Mouse (Mus musculus): Measurements from ENCODE around the gene Irf3. TPM values are rescaled to one million over a fixed set of nuclear protein-coding genes. Genes with fewer than 3 reads are reported as not detected.

Gene Irf3
- polyA plus RNA-seq (2015; fragmentation: Illumina TruSeq; extraction: RNeasy Lipid Tissue Mini Kit (QIAGEN cat#74804); ENCODE audit: insufficient read depth, low replicate concordance), result 140 TPM

GRCm38 (mm10) chr7:44997231-44997939 lies at the start of gene Irf3:
TSS of gene Irf3 (plus strand) at chr7:44997648.

GRCm38 (mm10) chr7:44974383-44975116 lies 22.9 kb upstream of the Irf3 start, which contains the start of gene Cpt1c:
TSS of gene Cpt1c (minus strand) at chr7:44974851.

DNA sequence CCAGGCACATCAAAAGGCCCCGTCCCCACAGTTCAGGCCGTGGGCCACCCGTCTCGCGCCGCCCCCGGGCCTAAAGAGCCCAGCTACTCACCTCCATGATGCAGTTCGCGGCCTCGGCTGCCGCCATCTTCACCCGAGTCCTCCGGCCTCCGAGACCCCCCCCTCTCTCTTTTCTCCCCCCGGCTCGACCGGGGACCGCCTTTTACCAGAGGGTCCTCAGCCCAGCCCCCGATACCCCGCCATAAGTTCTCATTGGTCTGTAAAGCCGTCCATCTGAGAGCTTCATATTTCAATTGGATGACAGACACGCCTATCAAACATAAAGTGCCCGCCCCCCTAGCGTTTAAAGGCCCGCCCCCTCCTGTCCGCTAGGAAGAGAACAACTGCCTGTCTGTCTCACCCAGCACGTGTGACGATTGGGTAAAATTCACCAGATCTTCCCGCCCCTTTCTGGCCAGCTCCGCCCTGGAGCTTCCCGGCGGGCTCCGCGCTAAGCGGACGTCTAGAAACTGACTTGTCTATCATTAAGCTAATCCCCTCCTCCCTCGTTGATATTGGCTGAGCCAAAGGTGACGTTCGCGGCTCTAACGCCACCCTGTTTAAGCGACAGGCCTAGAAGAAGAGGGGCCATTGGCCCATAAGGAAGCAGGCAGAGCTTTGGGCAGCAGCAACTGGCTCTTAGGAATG lies 11.1 kb upstream of the Irf3 start, which contains the start of gene Prmt1:
Prmt1 (minus strand) TSS at position 377 of the 687 bp plus-strand sequence.

DNA sequence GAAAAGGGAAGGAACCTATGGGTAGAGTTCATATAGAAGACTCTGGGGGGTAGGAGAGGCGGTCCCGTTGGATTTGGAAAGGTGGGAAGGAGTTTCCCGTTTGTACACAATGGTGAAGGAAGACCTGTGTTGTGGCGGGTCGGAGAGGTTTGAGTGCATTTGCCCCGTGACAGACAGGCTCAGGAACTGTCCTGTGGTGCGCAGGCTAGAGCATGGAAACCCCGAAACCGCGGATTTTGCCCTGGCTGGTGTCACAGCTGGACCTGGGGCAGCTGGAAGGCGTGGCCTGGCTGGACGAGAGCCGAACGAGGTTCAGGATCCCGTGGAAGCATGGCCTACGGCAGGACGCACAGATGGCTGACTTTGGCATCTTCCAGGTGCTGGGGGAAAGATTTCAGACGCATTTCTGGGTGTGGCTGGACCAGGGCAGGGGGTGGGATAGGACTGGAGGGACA lies 1.1 kb downstream of the Irf3 start, which contains the start of gene Bcl2l12:
Bcl2l12 (minus strand) TSS at position 212 of the 455 bp plus-strand sequence.

GRCm38 (mm10) chr7:45015957-45016612 lies 18.6 kb downstream of the Irf3 start, which contains the start of gene Scaf1:
TSS of gene Scaf1 (minus strand) at chr7:45016363.

GRCm38 (mm10) chr7:45017242-45018061 lies 20.0 kb downstream of the Irf3 start, which contains the start of gene Rras:
TSS of gene Rras (plus strand) at chr7:45017961.

Other genes starting within 250 kb of the Irf3 start
- gene Vrk3, start 249.2 kb upstream of the Irf3 start, polyA plus RNA-seq (2015; fragmentation: Illumina TruSeq; extraction: RNeasy Lipid Tissue Mini Kit (QIAGEN cat#74804); ENCODE audit: insufficient read depth, low replicate concordance), result 43.6 TPM
- gene Zfp473, start 246.6 kb upstream of the Irf3 start, polyA plus RNA-seq (2015; fragmentation: Illumina TruSeq; extraction: RNeasy Lipid Tissue Mini Kit (QIAGEN cat#74804); ENCODE audit: insufficient read depth, low replicate concordance), result 1.3 TPM
- gene Nup62, start 181.6 kb upstream of the Irf3 start, polyA plus RNA-seq (2015; fragmentation: Illumina TruSeq; extraction: RNeasy Lipid Tissue Mini Kit (QIAGEN cat#74804); ENCODE audit: insufficient read depth, low replicate concordance), result 19.2 TPM
- gene Il4i1, start 181.3 kb upstream of the Irf3 start, polyA plus RNA-seq (2015; fragmentation: Illumina TruSeq; extraction: RNeasy Lipid Tissue Mini Kit (QIAGEN cat#74804); ENCODE audit: insufficient read depth, low replicate concordance), result 71.8 TPM
- gene Atf5, start 181.0 kb upstream of the Irf3 start, polyA plus RNA-seq (2015; fragmentation: Illumina TruSeq; extraction: RNeasy Lipid Tissue Mini Kit (QIAGEN cat#74804); ENCODE audit: insufficient read depth, low replicate concordance), result 10.8 TPM
- gene Akt1s1, start 148.7 kb upstream of the Irf3 start, polyA plus RNA-seq (2015; fragmentation: Illumina TruSeq; extraction: RNeasy Lipid Tissue Mini Kit (QIAGEN cat#74804); ENCODE audit: insufficient read depth, low replicate concordance), result 9.0 TPM
- gene Tbc1d17, start 148.6 kb upstream of the Irf3 start, polyA plus RNA-seq (2015; fragmentation: Illumina TruSeq; extraction: RNeasy Lipid Tissue Mini Kit (QIAGEN cat#74804); ENCODE audit: insufficient read depth, low replicate concordance), result 21.1 TPM
- gene Pnkp, start 140.5 kb upstream of the Irf3 start, polyA plus RNA-seq (2015; fragmentation: Illumina TruSeq; extraction: RNeasy Lipid Tissue Mini Kit (QIAGEN cat#74804); ENCODE audit: insufficient read depth, low replicate concordance), result 22.1 TPM
- 4.1 TPM for gene Ptov1, start 127.9 kb upstream of the Irf3 start, polyA plus RNA-seq (2015; fragmentation: Illumina TruSeq; extraction: RNeasy Lipid Tissue Mini Kit (QIAGEN cat#74804); ENCODE audit: insufficient read depth, low replicate concordance)
- gene Med25, start 104.9 kb upstream of the Irf3 start, polyA plus RNA-seq (2015; fragmentation: Illumina TruSeq; extraction: RNeasy Lipid Tissue Mini Kit (QIAGEN cat#74804); ENCODE audit: insufficient read depth, low replicate concordance), result 14.6 TPM
- 24.7 TPM for gene Fuz, start 101.6 kb upstream of the Irf3 start, polyA plus RNA-seq (2015; fragmentation: Illumina TruSeq; extraction: RNeasy Lipid Tissue Mini Kit (QIAGEN cat#74804); ENCODE audit: insufficient read depth, low replicate concordance)
- gene Ap2a1, start 68.2 kb upstream of the Irf3 start, polyA plus RNA-seq (2015; fragmentation: Illumina TruSeq; extraction: RNeasy Lipid Tissue Mini Kit (QIAGEN cat#74804); ENCODE audit: insufficient read depth, low replicate concordance), result 41.2 TPM
- not detected for gene Tsks, start 54.4 kb upstream of the Irf3 start, polyA plus RNA-seq (2015; fragmentation: Illumina TruSeq; extraction: RNeasy Lipid Tissue Mini Kit (QIAGEN cat#74804); ENCODE audit: insufficient read depth, low replicate concordance)
- gene Cpt1c, start 22.8 kb upstream of the Irf3 start, polyA plus RNA-seq (2015; fragmentation: Illumina TruSeq; extraction: RNeasy Lipid Tissue Mini Kit (QIAGEN cat#74804); ENCODE audit: insufficient read depth, low replicate concordance), result 1.5 TPM
- gene Prmt1, start 11.1 kb upstream of the Irf3 start, polyA plus RNA-seq (2015; fragmentation: Illumina TruSeq; extraction: RNeasy Lipid Tissue Mini Kit (QIAGEN cat#74804); ENCODE audit: insufficient read depth, low replicate concordance), result 116 TPM
- gene Bcl2l12, start 1.1 kb downstream of the Irf3 start, polyA plus RNA-seq (2015; fragmentation: Illumina TruSeq; extraction: RNeasy Lipid Tissue Mini Kit (QIAGEN cat#74804); ENCODE audit: insufficient read depth, low replicate concordance), result 6.8 TPM
- 22.6 TPM for gene Scaf1, start 18.7 kb downstream of the Irf3 start, polyA plus RNA-seq (2015; fragmentation: Illumina TruSeq; extraction: RNeasy Lipid Tissue Mini Kit (QIAGEN cat#74804); ENCODE audit: insufficient read depth, low replicate concordance)
- gene Rras, start 20.3 kb downstream of the Irf3 start, polyA plus RNA-seq (2015; fragmentation: Illumina TruSeq; extraction: RNeasy Lipid Tissue Mini Kit (QIAGEN cat#74804); ENCODE audit: insufficient read depth, low replicate concordance), result 30.0 TPM
- gene Prr12, start 55.2 kb downstream of the Irf3 start, polyA plus RNA-seq (2015; fragmentation: Illumina TruSeq; extraction: RNeasy Lipid Tissue Mini Kit (QIAGEN cat#74804); ENCODE audit: insufficient read depth, low replicate concordance), result 4.3 TPM
- 21.1 TPM for gene Nosip, start 64.8 kb downstream of the Irf3 start, polyA plus RNA-seq (2015; fragmentation: Illumina TruSeq; extraction: RNeasy Lipid Tissue Mini Kit (QIAGEN cat#74804); ENCODE audit: insufficient read depth, low replicate concordance)
- 3.5 TPM for gene Prrg2, start 65.0 kb downstream of the Irf3 start, polyA plus RNA-seq (2015; fragmentation: Illumina TruSeq; extraction: RNeasy Lipid Tissue Mini Kit (QIAGEN cat#74804); ENCODE audit: insufficient read depth, low replicate concordance)
- gene Rcn3, start 94.6 kb downstream of the Irf3 start, polyA plus RNA-seq (2015; fragmentation: Illumina TruSeq; extraction: RNeasy Lipid Tissue Mini Kit (QIAGEN cat#74804); ENCODE audit: insufficient read depth, low replicate concordance), result 9.4 TPM
- 45.8 TPM for gene Fcgrt, start 106.2 kb downstream of the Irf3 start, polyA plus RNA-seq (2015; fragmentation: Illumina TruSeq; extraction: RNeasy Lipid Tissue Mini Kit (QIAGEN cat#74804); ENCODE audit: insufficient read depth, low replicate concordance)
- 3,350 TPM for gene Rps11, start 126.8 kb downstream of the Irf3 start, polyA plus RNA-seq (2015; fragmentation: Illumina TruSeq; extraction: RNeasy Lipid Tissue Mini Kit (QIAGEN cat#74804); ENCODE audit: insufficient read depth, low replicate concordance)
- gene Rpl13a, start 131.1 kb downstream of the Irf3 start, polyA plus RNA-seq (2015; fragmentation: Illumina TruSeq; extraction: RNeasy Lipid Tissue Mini Kit (QIAGEN cat#74804); ENCODE audit: insufficient read depth, low replicate concordance), result 4,521 TPM
- not detected for gene Gm45713, start 138.6 kb downstream of the Irf3 start, polyA plus RNA-seq (2015; fragmentation: Illumina TruSeq; extraction: RNeasy Lipid Tissue Mini Kit (QIAGEN cat#74804); ENCODE audit: insufficient read depth, low replicate concordance)
- gene Flt3l, start 138.8 kb downstream of the Irf3 start, polyA plus RNA-seq (2015; fragmentation: Illumina TruSeq; extraction: RNeasy Lipid Tissue Mini Kit (QIAGEN cat#74804); ENCODE audit: insufficient read depth, low replicate concordance), result 119 TPM
- 19.7 TPM for gene Pih1d1, start 156.7 kb downstream of the Irf3 start, polyA plus RNA-seq (2015; fragmentation: Illumina TruSeq; extraction: RNeasy Lipid Tissue Mini Kit (QIAGEN cat#74804); ENCODE audit: insufficient read depth, low replicate concordance)
- 25.4 TPM for gene Aldh16a1, start 156.9 kb downstream of the Irf3 start, polyA plus RNA-seq (2015; fragmentation: Illumina TruSeq; extraction: RNeasy Lipid Tissue Mini Kit (QIAGEN cat#74804); ENCODE audit: insufficient read depth, low replicate concordance)
- not detected for gene Slc17a7, start 166.3 kb downstream of the Irf3 start, polyA plus RNA-seq (2015; fragmentation: Illumina TruSeq; extraction: RNeasy Lipid Tissue Mini Kit (QIAGEN cat#74804); ENCODE audit: insufficient read depth, low replicate concordance)
- gene Gfy, start 181.9 kb downstream of the Irf3 start, polyA plus RNA-seq (2015; fragmentation: Illumina TruSeq; extraction: RNeasy Lipid Tissue Mini Kit (QIAGEN cat#74804); ENCODE audit: insufficient read depth, low replicate concordance), result not detected
- not detected for gene Pth2, start 183.3 kb downstream of the Irf3 start, polyA plus RNA-seq (2015; fragmentation: Illumina TruSeq; extraction: RNeasy Lipid Tissue Mini Kit (QIAGEN cat#74804); ENCODE audit: insufficient read depth, low replicate concordance)
- 0.10 TPM for gene Ccdc155, start 207.2 kb downstream of the Irf3 start, polyA plus RNA-seq (2015; fragmentation: Illumina TruSeq; extraction: RNeasy Lipid Tissue Mini Kit (QIAGEN cat#74804); ENCODE audit: insufficient read depth, low replicate concordance)
- gene Dkkl1, start 214.5 kb downstream of the Irf3 start, polyA plus RNA-seq (2015; fragmentation: Illumina TruSeq; extraction: RNeasy Lipid Tissue Mini Kit (QIAGEN cat#74804); ENCODE audit: insufficient read depth, low replicate concordance), result 0.99 TPM
- gene Tead2, start 218.1 kb downstream of the Irf3 start, polyA plus RNA-seq (2015; fragmentation: Illumina TruSeq; extraction: RNeasy Lipid Tissue Mini Kit (QIAGEN cat#74804); ENCODE audit: insufficient read depth, low replicate concordance), result 2.5 TPM
- 398 TPM for gene Cd37, start 241.5 kb downstream of the Irf3 start, polyA plus RNA-seq (2015; fragmentation: Illumina TruSeq; extraction: RNeasy Lipid Tissue Mini Kit (QIAGEN cat#74804); ENCODE audit: insufficient read depth, low replicate concordance)
- not detected for gene Slc6a16, start 243.4 kb downstream of the Irf3 start, polyA plus RNA-seq (2015; fragmentation: Illumina TruSeq; extraction: RNeasy Lipid Tissue Mini Kit (QIAGEN cat#74804); ENCODE audit: insufficient read depth, low replicate concordance)